Mouse (Mus musculus) MEL (cell line): ENCODE measurements around the gene 1700017B05Rik. TPM values are rescaled to one million over a fixed set of nuclear protein-coding genes. Genes with fewer than 3 reads are reported as not detected.
A peak's percentile ranks its signal among the peaks of the same experiment; 100 is the strongest.

ENCODE experiments used
- DNase-seq: peaks from one replicate; pipeline ENCODE4 v3.0.0; 2011; ENCODE audit warnings: low read depth, low spot score
- H3K27ac ChIP-seq: 2 replicates; pipeline ENCODE4 v1.5.1; 2012; ENCODE audit warnings: low read depth, mild to moderate bottlenecking, control low read depth, low read length, moderate library complexity; ENCODE audit not compliant: control insufficient read depth
- H3K27me3 ChIP-seq, 2 experiments: fragments of 150-350 bp in 1 of 2; sonication (generic) in 1 of 2; 2 replicates each; pipeline ENCODE4 v1.6.1; 2012; ENCODE audit warnings: low read length in 2 of 2, mild to moderate bottlenecking in 2 of 2, improper control_type of control experiment in 1 of 2, moderate library complexity in 1 of 2; ENCODE audit not compliant: insufficient read depth in 2 of 2, control insufficient read depth in 1 of 2
- H3K36me3 ChIP-seq, 2 experiments: 2 replicates each; pipeline ENCODE4 v1.6.1; 2012 to 2014; ENCODE audit warnings: low read length in 2 of 2, improper control_type of control experiment in 1 of 2, inconsistent platforms in 1 of 2, mild to moderate bottlenecking in 1 of 2; ENCODE audit not compliant: insufficient read depth in 2 of 2, control insufficient read depth in 1 of 2
- H3K4me1 ChIP-seq, 2 experiments: fragments of 150-350 bp in 1 of 2; sonication (generic) in 1 of 2; 2 replicates each; pipeline ENCODE4 v1.6.1; 2012; ENCODE audit warnings: low read length in 2 of 2, improper control_type of control experiment in 1 of 2, mild to moderate bottlenecking in 1 of 2; ENCODE audit not compliant: insufficient read depth in 2 of 2, control insufficient read depth in 1 of 2
- H3K4me3 ChIP-seq, 2 experiments: fragments of 150-350 bp in 1 of 2; sonication (generic) in 1 of 2; 2 replicates each; pipeline ENCODE4 v1.5.1; 2012; ENCODE audit warnings: low read depth in 2 of 2, low read length in 2 of 2, mild to moderate bottlenecking in 2 of 2, moderate library complexity in 2 of 2, control low read depth in 1 of 2, improper control_type of control experiment in 1 of 2; ENCODE audit not compliant: control insufficient read depth in 1 of 2, insufficient read depth in 1 of 2
- H3K79me2 ChIP-seq: 2 replicates; pipeline ENCODE4 v1.6.1; 2012; ENCODE audit warnings: mild to moderate bottlenecking, low read length, moderate library complexity; ENCODE audit not compliant: control insufficient read depth, poor library complexity, insufficient read depth
- H3K9ac ChIP-seq: 2 replicates; pipeline ENCODE4 v1.6.1; 2012; ENCODE audit warnings: low read depth, mild to moderate bottlenecking, control low read depth, low read length, moderate library complexity; ENCODE audit not compliant: control insufficient read depth, poor library complexity, severe bottlenecking
- H3K9me3 ChIP-seq: fragments of 150-350 bp; sonication (generic); replicated peaks from 2 replicates; pipeline ENCODE4 v1.6.1; 2012; ENCODE audit warnings: mild to moderate bottlenecking, low read length, improper control_type of control experiment, moderate library complexity; ENCODE audit not compliant: insufficient read depth
- BHLHE40 ChIP-seq: IDR thresholded peaks from 2 replicates; pipeline ENCODE4 v1.6.1; 2012; ENCODE audit warnings: low read depth, mild to moderate bottlenecking, inconsistent platforms, low read length, improper control_type of control experiment, borderline replicate concordance
- CHD1 ChIP-seq: IDR thresholded peaks from 2 replicates; pipeline ENCODE4 v1.6.1; 2012; ENCODE audit warnings: low read depth, mild to moderate bottlenecking, inconsistent platforms, low read length, improper control_type of control experiment
- CHD2 ChIP-seq: IDR thresholded peaks from 2 replicates; pipeline ENCODE4 v1.6.1; 2011; ENCODE audit warnings: low read length, improper control_type of control experiment
- CTCF ChIP-seq, 3 experiments: IDR thresholded peaks in 2 of 3; conservative IDR thresholded peaks in 1 of 3; 2 replicates each; pipeline ENCODE4 v1.5.1; 2011 to 2012; ENCODE audit warnings: low read length in 3 of 3, low read depth in 2 of 3, mild to moderate bottlenecking in 2 of 3, improper control_type of control experiment in 1 of 3, inconsistent platforms in 1 of 3, mixed read lengths in 1 of 3, moderate library complexity in 1 of 3; ENCODE audit not compliant: control insufficient read depth in 1 of 3, insufficient read depth in 1 of 3, poor library complexity in 1 of 3, severe bottlenecking in 1 of 3
- ELF1 ChIP-seq: IDR thresholded peaks from 2 replicates; pipeline ENCODE4 v1.6.1; 2014; ENCODE audit warnings: low read depth, mild to moderate bottlenecking, inconsistent platforms, low read length, improper control_type of control experiment, moderate library complexity
- ETS1 ChIP-seq: IDR thresholded peaks from 2 replicates; pipeline ENCODE4 v1.6.1; 2012; ENCODE audit warnings: low read depth, mild to moderate bottlenecking, inconsistent platforms, low read length, improper control_type of control experiment, moderate library complexity
- KAT2A ChIP-seq: conservative IDR thresholded peaks from 2 replicates; pipeline ENCODE4 v1.6.1; 2012; ENCODE audit warnings: low read depth, low read length, improper control_type of control experiment, inconsistent platforms
- MAFK ChIP-seq: IDR thresholded peaks from 2 replicates; pipeline ENCODE4 v1.6.1; 2011; ENCODE audit warnings: low read depth, mild to moderate bottlenecking, low read length, improper control_type of control experiment, borderline replicate concordance
- MAX ChIP-seq: IDR thresholded peaks from 2 replicates; pipeline ENCODE4 v1.6.1; 2011; ENCODE audit warnings: low read length, improper control_type of control experiment
- MEF2A ChIP-seq: IDR thresholded peaks from 2 replicates; pipeline ENCODE4 v1.6.1; 2014; ENCODE audit warnings: low read depth, mild to moderate bottlenecking, inconsistent platforms, low read length, improper control_type of control experiment; ENCODE audit not compliant: poor library complexity, insufficient replicate concordance, severe bottlenecking; ENCODE audit errors: extremely low read depth
- MXI1 ChIP-seq: IDR thresholded peaks from 2 replicates; pipeline ENCODE4 v1.6.1; 2011; ENCODE audit warnings: mild to moderate bottlenecking, low read depth, low read length, improper control_type of control experiment
- MYB ChIP-seq: IDR thresholded peaks from 2 replicates; pipeline ENCODE4 v1.6.1; 2011; ENCODE audit warnings: mild to moderate bottlenecking, low read depth, low read length, improper control_type of control experiment
- MYC ChIP-seq: IDR thresholded peaks from 2 replicates; pipeline ENCODE4 v1.6.1; 2011; ENCODE audit warnings: low read depth, mild to moderate bottlenecking, low read length, improper control_type of control experiment, moderate library complexity
- NRF1 ChIP-seq: IDR thresholded peaks from 2 replicates; pipeline ENCODE4 v1.6.1; 2014; ENCODE audit warnings: low read depth, mild to moderate bottlenecking, inconsistent platforms, low read length, improper control_type of control experiment, moderate library complexity; ENCODE audit not compliant: poor library complexity, insufficient read depth, severe bottlenecking
- POLR2A ChIP-seq, 2 experiments: IDR thresholded peaks; 2 replicates each; pipeline ENCODE4 v1.6.1; 2011 to 2012; ENCODE audit warnings: low read length in 2 of 2, mild to moderate bottlenecking in 2 of 2, control low read depth in 1 of 2, improper control_type of control experiment in 1 of 2, low read depth in 1 of 2, moderate library complexity in 1 of 2; ENCODE audit not compliant: control insufficient read depth in 1 of 2, insufficient read depth in 1 of 2, poor library complexity in 1 of 2
- POLR2AphosphoS2 ChIP-seq: IDR thresholded peaks from 2 replicates; pipeline ENCODE4 v1.6.1; 2011; ENCODE audit warnings: low read length, improper control_type of control experiment
- POLR2AphosphoS5 ChIP-seq: IDR thresholded peaks from 2 replicates; pipeline ENCODE4 v1.6.1; 2012; ENCODE audit warnings: low read depth, borderline replicate concordance, mild to moderate bottlenecking, inconsistent platforms, low read length, moderate library complexity, mixed read lengths
- RAD21 ChIP-seq: IDR thresholded peaks from 2 replicates; pipeline ENCODE4 v1.6.1; 2011; ENCODE audit warnings: mild to moderate bottlenecking, low read depth, low read length, improper control_type of control experiment
- RCOR1 ChIP-seq: IDR thresholded peaks from 2 replicates; pipeline ENCODE4 v1.6.1; 2012; ENCODE audit warnings: low read depth, mild to moderate bottlenecking, inconsistent platforms, low read length, improper control_type of control experiment
- SIN3A ChIP-seq: IDR thresholded peaks from 2 replicates; pipeline ENCODE4 v1.6.1; 2012; ENCODE audit warnings: low read length, improper control_type of control experiment, inconsistent platforms
- TBP ChIP-seq: IDR thresholded peaks from 2 replicates; pipeline ENCODE4 v1.8.0; 2011; ENCODE audit warnings: low read depth, low read length, improper control_type of control experiment
- TCF12 ChIP-seq: IDR thresholded peaks from 2 replicates; pipeline ENCODE4 v1.6.1; 2014; ENCODE audit warnings: low read depth, mild to moderate bottlenecking, inconsistent platforms, low read length, improper control_type of control experiment, moderate library complexity
- USF1 ChIP-seq: IDR thresholded peaks from 2 replicates; pipeline ENCODE4 v1.6.1; 2014; ENCODE audit warnings: low read depth, mild to moderate bottlenecking, inconsistent platforms, low read length, improper control_type of control experiment, moderate library complexity
- ZMIZ1 ChIP-seq: IDR thresholded peaks from 2 replicates; pipeline ENCODE4 v1.6.1; 2012; ENCODE audit warnings: low read depth, mild to moderate bottlenecking, inconsistent platforms, low read length, improper control_type of control experiment, moderate library complexity
- ZNF384 ChIP-seq: IDR thresholded peaks from 2 replicates; pipeline ENCODE4 v1.6.1; 2012; ENCODE audit warnings: low read depth, mild to moderate bottlenecking, inconsistent platforms, low read length, improper control_type of control experiment
- polyA plus RNA-seq, 2 experiments: library from polyadenylated mRNA; stranded (reverse) in 1 of 2; unstranded in 1 of 2; fragments of >175 nt in 1 of 2; fragments of >200 nt in 1 of 2; gene quantifications; 2 replicates each; pipeline versions ENCODE4 v1.2.1 to v1.2.4; 2012; ENCODE audit warnings: low replicate concordance in 2 of 2, low read depth in 1 of 2; ENCODE audit not compliant: insufficient read length in 2 of 2, insufficient read depth in 1 of 2, missing spikeins in 1 of 2
- total RNA-seq: library from RNA; depleted of rRNA; stranded (reverse); fragments of 300-350 nt; gene quantifications from 2 replicates; pipeline ENCODE4 v1.2.3, GENCODE M21; 2012

Gene 1700017B05Rik
- total and polyA plus RNA-seq, 3 experiments: 52.7 to 76.5 TPM; not detected in 1

- TF ChIP-seq RAD21 (no peak), POLR2AphosphoS2 (peak; percentile 25; the same call in 1 of the 2 replicates), RCOR1 (no peak), MAFK (no peak), ETS1 (peak; percentile 46), NRF1 (no peak)
Measured at GRCm38 (mm10) chr9:57231536-57232255, 30.7 kb downstream of the 1700017B05Rik start (continued).

GRCm38 (mm10) chr9:57230146-57230783, 32.1 kb downstream of the 1700017B05Rik start:
- Histone ChIP-seq H3K4me1 (peaks cover 46 to 66% of the 10 kb centered on the region in 2 experiments), H3K4me3 (no peak overlapping the region), H3K9me3 (no peaks in the 10 kb centered on the region), H3K79me2 (no peaks in the 10 kb centered on the region), H3K27me3 (no peaks in the 10 kb centered on the region), H3K9ac (no peak overlapping the region), H3K36me3 (peaks cover 0 to 66% of the 10 kb centered on the region in 2 experiments; a peak in 2 of 4 replicates), H3K27ac (peak overlapping the region; percentile 70)
- TF ChIP-seq SIN3A (0 out of 2 replicates have a peak, but pooled peaks have one; percentile 1), MEF2A (no peak)
- DNase-seq: no peak

- TF ChIP-seq ZMIZ1: no peak
- no peak for TF ChIP-seq POLR2AphosphoS2
- no peak for TF ChIP-seq CHD1
- TF ChIP-seq POLR2AphosphoS5: no peak
- TF ChIP-seq MXI1: no peak
- 0 out of 2 replicates have a peak, but pooled peaks have one; percentile 10 for TF ChIP-seq ETS1
- TF ChIP-seq TBP: no peak
- TF ChIP-seq CHD2: no peak
- 0 out of 2 replicates have a peak, but pooled peaks have one; percentile 17 for TF ChIP-seq MAX
- TF ChIP-seq BHLHE40: no peak
- no peak for TF ChIP-seq NRF1
- 0 out of 2 replicates have a peak, but pooled peaks have one; percentile 18 for TF ChIP-seq SIN3A
- TF ChIP-seq CTCF (IDR thresholded peaks at IDR 0.05 in 2 of 3, conservative IDR thresholded peaks at IDR 0.05 in 1 of 3; ENCODE audit: control insufficient read depth in 1 of 3, insufficient read depth in 1 of 3, low read depth in 2 of 3, low read length in 3 of 3, poor library complexity in 1 of 3, severe bottlenecking in 1 of 3): no peak
- no peak for TF ChIP-seq POLR2A (IDR thresholded peaks at IDR 0.05; ENCODE audit: control insufficient read depth in 1 of 2, insufficient read depth in 1 of 2, low read depth in 1 of 2, low read length in 2 of 2, poor library complexity in 1 of 2)
- TF ChIP-seq RAD21: no peak
- TF ChIP-seq USF1: peak; percentile 78
- no peak for TF ChIP-seq RCOR1
- no peak for TF ChIP-seq ZNF384
- TF ChIP-seq KAT2A: no peak
- no peak for TF ChIP-seq ELF1
- TF ChIP-seq MAFK: no peak
- TF ChIP-seq MYB: no peak
- no peak for TF ChIP-seq MEF2A
- no peak for TF ChIP-seq MYC
- TF ChIP-seq TCF12: no peak
- TF ChIP-seq, all 39 proteins: peak for 4
- Histone ChIP-seq H3K79me2 (no peaks in the 10 kb centered on the region), H3K9me3 (no peaks in the 10 kb centered on the region), H3K27me3 (no peaks in the 10 kb centered on the region), H3K4me3 (no peak overlapping the region), H3K9ac (no peak overlapping the region), H3K4me1 (peaks cover 43 to 68% of the 10 kb centered on the region in 2 experiments), H3K36me3 (peaks cover 0 to 67% of the 10 kb centered on the region in 2 experiments; a peak in 2 of 4 replicates), H3K27ac (peak overlapping the region; percentile 70)
- no peak for DNase-seq
Measured at GRCm38 (mm10) chr9:57229726-57230125, 32.7 kb downstream of the 1700017B05Rik start.
